Mouse (Mus musculus): Measurements from ENCODE around the gene Gm28053. TPM values are rescaled to one million over a fixed set of nuclear protein-coding genes. Genes with fewer than 3 reads are reported as not detected.

Gene Gm28053
- polyA plus RNA-seq, 1 experiment from 2014 or later: 1.4 TPM

DNA sequence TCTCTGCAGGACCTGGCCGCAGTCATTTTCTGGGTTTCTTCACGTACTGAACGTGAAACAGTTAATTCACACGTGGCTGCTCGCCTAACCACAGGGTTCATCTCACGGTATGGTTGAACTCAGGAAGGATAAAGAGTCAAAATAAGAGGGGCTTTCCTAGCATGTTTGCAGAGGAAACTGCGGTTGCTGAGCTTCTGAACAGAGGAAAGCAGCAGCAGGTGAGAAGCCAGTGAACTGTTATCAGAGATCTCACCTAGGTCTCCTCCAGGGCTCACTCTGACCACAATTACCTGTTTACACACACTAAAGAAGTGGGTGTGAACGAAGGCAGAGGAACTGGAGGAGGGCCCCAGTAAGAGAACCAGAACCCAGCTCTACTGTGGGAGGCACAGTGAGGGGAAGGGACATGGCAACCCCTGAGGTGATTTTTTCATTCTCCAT lies 14.5 kb downstream of the Gm28053 start:
- no peak overlapping the region for H3K4me2 ChIP-seq
- WGBS: 51% methylated on average over 8 of the region's 8 CpGs
- H3K36me3 ChIP-seq: no peaks in the 10 kb centered on the region
- H3K27me3 ChIP-seq: no peaks in the 10 kb centered on the region
- H3K27ac ChIP-seq: no peak overlapping the region
- ATAC-seq (ENCODE audit: insufficient number of reproducible peaks, insufficient read depth, low FRiP score, low TSS enrichment, low read depth): no peak
- H3K9me3 ChIP-seq: no peaks in the 10 kb centered on the region
- no peak overlapping the region for H3K9ac ChIP-seq
- H3K4me3 ChIP-seq: no peak overlapping the region
- H3K4me1 ChIP-seq: no peaks in the 10 kb centered on the region

DNA sequence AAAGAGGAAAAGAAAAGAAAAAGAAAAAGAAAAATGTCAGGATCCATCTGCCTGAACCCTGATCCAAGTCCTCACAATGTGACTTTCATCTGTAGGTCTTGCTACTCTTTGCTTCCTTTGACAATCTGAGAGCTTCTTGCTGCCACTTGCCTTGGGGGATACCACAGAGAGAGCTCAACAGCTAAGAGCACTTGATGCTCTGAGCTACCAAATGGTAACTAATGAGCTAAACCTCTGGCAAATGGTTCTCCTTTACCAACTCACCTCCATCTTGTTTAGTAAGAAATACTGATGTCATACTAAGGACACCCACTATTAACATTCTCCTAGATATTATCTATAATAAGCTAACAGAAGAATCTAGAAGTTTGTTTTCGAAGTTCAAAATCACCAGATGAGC lies 15.3 kb downstream of the Gm28053 start:
- Histone ChIP-seq H3K4me2 (no peak overlapping the region), H3K27ac (no peak overlapping the region), H3K9ac (no peak overlapping the region), H3K4me1 (no peaks in the 10 kb centered on the region), H3K27me3 (no peaks in the 10 kb centered on the region), H3K9me3 (no peaks in the 10 kb centered on the region), H3K36me3 (no peaks in the 10 kb centered on the region), H3K4me3 (no peak overlapping the region)
- ATAC-seq (ENCODE audit: insufficient number of reproducible peaks, insufficient read depth, low FRiP score, low TSS enrichment, low read depth): no peak
- WGBS: 76% methylated on average over 1 of the region's 1 CpGs

DNA sequence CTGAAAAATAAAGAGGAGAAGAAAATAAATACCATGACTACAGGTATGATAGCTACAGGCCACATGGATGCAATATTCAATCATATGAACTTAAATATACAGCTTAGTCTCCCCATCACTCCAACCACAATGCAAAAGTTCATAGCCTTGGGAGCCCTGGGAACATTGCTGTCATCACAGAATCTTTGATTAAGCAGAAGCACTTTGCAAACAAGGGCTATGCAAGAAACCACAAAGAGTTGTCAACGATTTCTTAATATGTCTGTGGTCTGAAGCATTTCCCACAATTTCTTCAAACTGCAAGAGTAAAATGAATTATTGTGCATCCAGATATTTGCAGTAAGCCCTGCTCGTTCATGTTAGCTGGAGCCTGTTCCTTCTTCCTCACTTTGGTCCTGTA lies 18.6 kb downstream of the Gm28053 start:
- no peak overlapping the region for H3K27ac ChIP-seq
- H3K27me3 ChIP-seq: peaks cover 25% of the 10 kb centered on the region
- H3K4me2 ChIP-seq: no peak overlapping the region
- H3K4me3 ChIP-seq: no peak overlapping the region
- H3K4me1 ChIP-seq: no peaks in the 10 kb centered on the region
- no peaks in the 10 kb centered on the region for H3K9me3 ChIP-seq
- ATAC-seq (ENCODE audit: insufficient number of reproducible peaks, insufficient read depth, low FRiP score, low TSS enrichment, low read depth): no peak
- no peaks in the 10 kb centered on the region for H3K36me3 ChIP-seq
- no peak overlapping the region for H3K9ac ChIP-seq
- 70% methylated on average over 2 of the region's 2 CpGs for WGBS

GRCm38 (mm10) chr6:48737688-48738087 lies 19.3 kb downstream of the Gm28053 start:
- ATAC-seq (ENCODE audit: insufficient number of reproducible peaks, insufficient read depth, low FRiP score, low TSS enrichment, low read depth): no peak
- Histone ChIP-seq H3K9me3 (no peaks in the 10 kb centered on the region), H3K4me2 (no peak overlapping the region), H3K27me3 (peaks cover 32% of the 10 kb centered on the region), H3K9ac (no peak overlapping the region), H3K27ac (no peak overlapping the region), H3K36me3 (no peaks in the 10 kb centered on the region), H3K4me1 (peaks cover 5% of the 10 kb centered on the region), H3K4me3 (no peak overlapping the region)
- WGBS: 95% methylated on average over 5 of the region's 5 CpGs

DNA sequence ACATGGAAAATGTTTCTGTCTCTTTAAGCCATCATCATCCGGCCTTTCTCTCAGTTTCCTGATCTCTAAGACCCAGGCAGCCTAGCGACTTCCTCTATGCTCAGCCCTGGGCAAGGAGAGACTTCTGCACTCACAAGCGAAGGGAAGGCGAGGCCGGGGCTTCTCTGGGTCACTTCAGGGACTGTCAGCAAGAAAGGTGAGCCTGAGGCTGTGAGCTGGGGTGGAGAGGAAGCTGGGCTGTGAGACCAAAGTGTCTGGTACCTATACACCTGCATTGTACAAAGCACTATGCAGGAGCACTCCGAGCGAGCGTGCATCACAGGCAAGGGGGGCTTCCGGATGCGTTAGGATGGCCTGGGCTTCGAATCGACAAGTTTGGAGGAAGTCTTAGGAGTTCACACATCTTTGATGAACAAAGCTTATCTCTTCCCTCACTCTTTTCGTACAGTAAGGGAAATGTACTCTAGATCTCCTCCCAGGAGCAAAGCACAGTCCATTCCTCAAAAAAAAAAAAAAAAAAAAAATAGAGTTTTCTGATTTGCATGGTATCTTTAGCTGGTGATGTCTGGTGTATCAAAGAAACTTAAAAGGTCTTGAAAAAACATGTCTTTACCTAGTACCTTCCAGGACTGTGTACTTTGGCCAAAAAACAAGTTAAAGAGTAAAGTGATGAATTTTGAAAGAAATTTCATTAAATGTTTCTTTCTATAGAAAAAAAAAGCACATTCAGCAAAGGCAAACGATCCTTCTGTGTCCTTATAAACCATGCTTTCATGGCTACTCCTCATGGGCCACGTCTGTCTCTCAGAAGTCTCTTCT lies 20.8 kb downstream of the Gm28053 start, which contains the start of gene Gimap1:
Gene Gimap1 (plus strand): TSS at position 94 of the 819 bp plus-strand sequence.
- Histone ChIP-seq H3K27ac (no peak within 1 kb of the TSS), H3K4me3 (no peak within 1 kb of the TSS), H3K9ac (no peak within 1 kb of the TSS), H3K36me3 (no peaks in the 10 kb centered on the region), H3K27me3 (peaks cover 46% of the 10 kb centered on the region), H3K9me3 (no peaks in the 10 kb centered on the region), H3K4me1 (peaks cover 8% of the 10 kb centered on the region), H3K4me2 (no peak within 1 kb of the TSS)
- ATAC-seq (ENCODE audit: insufficient number of reproducible peaks, insufficient read depth, low FRiP score, low TSS enrichment, low read depth): no peak
- 75% methylated on average over 15 of the region's 15 CpGs for WGBS

- Histone ChIP-seq H3K36me3 (no peaks in the 10 kb centered on the region), H3K27me3 (peaks cover 51% of the 10 kb centered on the region), H3K4me1 (peaks cover 8% of the 10 kb centered on the region), H3K4me3 (no peak overlapping the region), H3K9ac (no peak overlapping the region), H3K4me2 (no peak overlapping the region), H3K27ac (no peak overlapping the region), H3K9me3 (no peaks in the 10 kb centered on the region)
- 87% methylated on average over 3 of the region's 3 CpGs for WGBS
- no peak for ATAC-seq (ENCODE audit: insufficient number of reproducible peaks, insufficient read depth, low FRiP score, low TSS enrichment, low read depth)
Measured at GRCm38 (mm10) chr6:48739780-48740055, 21.3 kb downstream of the Gm28053 start.

DNA sequence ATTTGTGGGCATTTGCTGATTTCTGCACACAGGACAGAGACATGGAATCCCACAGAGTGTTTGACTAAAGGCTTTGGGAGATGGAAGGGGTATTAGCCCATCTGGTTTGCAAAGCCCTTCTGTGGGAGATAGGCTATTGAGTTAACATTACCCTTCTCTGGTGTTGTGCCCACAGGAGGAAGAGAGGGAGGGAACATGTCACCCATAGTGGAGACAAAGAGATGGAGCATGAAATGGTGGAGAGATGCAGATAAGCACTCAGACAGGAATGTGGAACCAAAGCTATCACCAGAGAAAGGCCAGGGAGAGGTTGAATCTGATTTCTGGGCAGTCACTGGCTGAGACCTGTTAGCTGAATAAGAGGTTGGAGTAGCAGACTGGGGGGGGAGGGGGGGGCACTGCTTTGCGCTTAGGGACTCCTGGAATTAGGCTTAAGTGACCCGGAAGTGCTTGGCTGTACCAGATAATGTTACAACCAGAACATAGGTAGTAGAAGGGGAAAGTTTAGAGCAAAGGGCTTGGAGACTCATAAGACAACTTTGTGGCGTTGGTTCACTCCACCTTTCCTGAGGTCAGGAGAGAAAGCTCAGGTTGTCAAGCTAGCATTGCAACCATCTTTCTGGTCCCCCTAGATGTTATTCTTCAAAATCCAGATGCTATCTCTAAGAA lies 22.2 kb downstream of the Gm28053 start:
- no peaks in the 10 kb centered on the region for H3K9me3 ChIP-seq
- no peak overlapping the region for H3K4me3 ChIP-seq
- no peaks in the 10 kb centered on the region for H3K36me3 ChIP-seq
- H3K27me3 ChIP-seq: peaks cover 58% of the 10 kb centered on the region
- H3K4me1 ChIP-seq: peaks cover 8% of the 10 kb centered on the region
- no peak overlapping the region for H3K27ac ChIP-seq
- ATAC-seq (ENCODE audit: insufficient number of reproducible peaks, insufficient read depth, low FRiP score, low TSS enrichment, low read depth): no peak
- H3K9ac ChIP-seq: no peak overlapping the region
- H3K4me2 ChIP-seq: no peak overlapping the region
- WGBS: 75% methylated on average over 3 of the region's 3 CpGs

GRCm38 (mm10) chr6:48741273-48741672 lies 22.9 kb downstream of the Gm28053 start:
- no peak overlapping the region for H3K4me2 ChIP-seq
- no peak overlapping the region for H3K4me3 ChIP-seq
- H3K27ac ChIP-seq: no peak overlapping the region
- peaks cover 8% of the 10 kb centered on the region for H3K4me1 ChIP-seq
- peaks cover 65% of the 10 kb centered on the region for H3K27me3 ChIP-seq
- no peaks in the 10 kb centered on the region for H3K36me3 ChIP-seq
- no peak overlapping the region for H3K9ac ChIP-seq
- 40% methylated on average over 3 of the region's 3 CpGs for WGBS
- ATAC-seq (ENCODE audit: insufficient number of reproducible peaks, insufficient read depth, low FRiP score, low TSS enrichment, low read depth): no peak
- no peaks in the 10 kb centered on the region for H3K9me3 ChIP-seq

- no peaks in the 10 kb centered on the region for H3K9me3 ChIP-seq
- 35% methylated on average over 9 of the region's 9 CpGs for WGBS
- H3K9ac ChIP-seq: no peak overlapping the region
- H3K4me3 ChIP-seq: no peak overlapping the region
- no peak overlapping the region for H3K4me2 ChIP-seq
- no peak overlapping the region for H3K27ac ChIP-seq
- no peak for ATAC-seq (ENCODE audit: insufficient number of reproducible peaks, insufficient read depth, low FRiP score, low TSS enrichment, low read depth)
- peaks cover 66% of the 10 kb centered on the region for H3K27me3 ChIP-seq
- peaks cover 8% of the 10 kb centered on the region for H3K4me1 ChIP-seq
- H3K36me3 ChIP-seq: no peaks in the 10 kb centered on the region
Measured at GRCm38 (mm10) chr6:48741711-48742206, 23.4 kb downstream of the Gm28053 start.

GRCm38 (mm10) chr6:48742422-48743351 lies 24.3 kb downstream of the Gm28053 start:
- H3K9ac ChIP-seq: peak overlapping the region; percentile 16; the same call in 1 of the 2 replicates
- no peak for ATAC-seq (ENCODE audit: insufficient number of reproducible peaks, insufficient read depth, low FRiP score, low TSS enrichment, low read depth)
- H3K27me3 ChIP-seq: peaks cover 66% of the 10 kb centered on the region
- WGBS: 1% methylated on average over 52 of the region's 52 CpGs
- peaks cover 8% of the 10 kb centered on the region for H3K4me1 ChIP-seq
- peak overlapping the region; percentile 43 for H3K4me3 ChIP-seq
- H3K9me3 ChIP-seq: no peaks in the 10 kb centered on the region
- peak overlapping the region; percentile 65 for H3K4me2 ChIP-seq
- no peak overlapping the region for H3K27ac ChIP-seq
- no peaks in the 10 kb centered on the region for H3K36me3 ChIP-seq

DNA sequence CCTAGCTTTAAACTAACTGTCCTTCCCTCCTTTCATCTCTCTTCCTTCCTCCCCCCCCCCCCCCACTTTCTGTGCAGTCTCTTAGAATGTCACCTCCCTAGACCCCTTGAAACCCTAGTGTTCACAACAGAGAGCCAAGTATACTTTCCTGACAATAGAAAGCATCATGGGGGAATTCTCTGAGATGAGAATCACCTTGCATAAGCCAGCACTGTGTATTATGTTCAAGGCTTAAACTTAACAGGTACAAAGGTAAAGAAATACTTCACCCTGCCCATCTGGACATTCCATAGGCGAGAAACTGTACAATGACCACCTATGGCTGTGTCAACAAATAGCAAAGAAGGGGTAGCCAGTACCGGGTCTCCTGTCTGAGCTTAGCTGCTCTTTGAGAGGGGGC lies 27.1 kb downstream of the Gm28053 start:
- peaks cover 8% of the 10 kb centered on the region for H3K4me1 ChIP-seq
- H3K4me2 ChIP-seq: no peak overlapping the region
- H3K4me3 ChIP-seq: no peak overlapping the region
- no peaks in the 10 kb centered on the region for H3K9me3 ChIP-seq
- no peaks in the 10 kb centered on the region for H3K36me3 ChIP-seq
- WGBS: 61% methylated on average over 2 of the region's 2 CpGs
- H3K27ac ChIP-seq: no peak overlapping the region
- H3K27me3 ChIP-seq: peaks cover 57% of the 10 kb centered on the region
- ATAC-seq (ENCODE audit: insufficient number of reproducible peaks, insufficient read depth, low FRiP score, low TSS enrichment, low read depth): no peak
- H3K9ac ChIP-seq: no peak overlapping the region

Measured in embryonic facial prominence, embryonic 13.5 days (tissue).